Mouse (Mus musculus) testis, adult 2 months (tissue): Measurements from ENCODE around the gene Oas2. TPM values are rescaled to one million over a fixed set of nuclear protein-coding genes. Genes with fewer than 3 reads are reported as not detected.

ENCODE experiments used
- H3K27ac ChIP-seq: fragments of 200-500 bp; 2 replicates; pipeline ENCODE4 v1.5.1; 2012; ENCODE audit warnings: low read depth, low read length; ENCODE audit not compliant: control insufficient read depth, insufficient read depth
- H3K27me3 ChIP-seq: fragments of 200-500 bp; 2 replicates; pipeline ENCODE4 v1.6.1; 2012; ENCODE audit warnings: mild to moderate bottlenecking, low read length, moderate library complexity; ENCODE audit not compliant: control insufficient read depth, insufficient read depth
- H3K36me3 ChIP-seq: fragments of 200-500 bp; 2 replicates; pipeline ENCODE4 v1.6.1; 2012; ENCODE audit warnings: mild to moderate bottlenecking, low read length; ENCODE audit not compliant: control insufficient read depth, insufficient read depth
- H3K4me1 ChIP-seq: fragments of 200-500 bp; 2 replicates; pipeline ENCODE4 v1.6.1; 2012; ENCODE audit warnings: low read length; ENCODE audit not compliant: control insufficient read depth, insufficient read depth
- H3K4me3 ChIP-seq: fragments of 200-500 bp; 2 replicates; pipeline ENCODE4 v1.5.1; 2012; ENCODE audit warnings: low read depth, mild to moderate bottlenecking, low read length, moderate library complexity, mixed read lengths; ENCODE audit not compliant: control insufficient read depth
- CTCF ChIP-seq: fragments of 200-500 bp; IDR thresholded peaks from 2 replicates; pipeline ENCODE4 v1.5.1; 2012; ENCODE audit warnings: low read depth, mild to moderate bottlenecking, inconsistent platforms, low read length, moderate library complexity; ENCODE audit not compliant: control insufficient read depth, insufficient read depth, insufficient replicate concordance
- POLR2A ChIP-seq: fragments of 200-500 bp; IDR thresholded peaks from 2 replicates; pipeline ENCODE4 v1.6.1; 2012; ENCODE audit warnings: low read depth, mild to moderate bottlenecking, inconsistent platforms, low read length, moderate library complexity; ENCODE audit not compliant: control insufficient read depth
- polyA plus RNA-seq: library from polyadenylated mRNA; depleted of rRNA; stranded (reverse); fragments of >200 nt; gene quantifications from 2 replicates; pipeline ENCODE4 v1.2.3, GENCODE M21; 2012

The Oas2 gene
- polyA plus RNA-seq, 1 experiment = 0.36 TPM

GRCm38 (mm10) chr5:120711416-120711815 is 38.2 kb downstream of the Oas2 start:
- TF ChIP-seq POLR2A (no peak), CTCF (no peak)
- peak overlapping the region; percentile 14; the same call in 1 of the 2 replicates for H3K27ac ChIP-seq
- H3K27me3 ChIP-seq = peaks cover 4% of the 10 kb centered on the region
- H3K4me3 ChIP-seq = peak overlapping the region; percentile 78
- peaks cover 30% of the 10 kb centered on the region for H3K4me1 ChIP-seq
- H3K36me3 ChIP-seq = no peaks in the 10 kb centered on the region

DNA sequence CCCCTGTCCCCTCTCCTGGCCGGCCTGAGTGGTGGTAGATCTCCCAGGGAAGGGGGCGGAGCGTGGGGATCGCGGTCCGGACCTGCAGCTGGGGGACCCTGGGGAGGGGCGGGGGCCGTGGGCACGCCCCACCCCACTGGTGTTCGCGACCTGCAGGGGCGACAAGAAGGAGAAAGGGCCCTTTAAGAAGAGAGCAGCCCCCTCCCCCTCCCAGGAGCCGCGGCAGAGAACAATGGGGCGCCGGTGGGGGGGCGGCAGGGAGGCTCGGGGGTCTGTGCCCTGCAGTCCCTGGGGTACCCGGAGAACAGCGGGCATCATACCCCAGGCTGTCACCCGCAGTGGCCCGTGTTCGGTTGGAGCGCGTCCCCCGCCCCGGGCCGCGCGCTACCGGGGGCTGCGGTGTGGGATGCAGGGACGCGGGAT is 38.8 kb downstream of the Oas2 start:
- peak overlapping the region; percentile 14; the same call in 1 of the 2 replicates for H3K27ac ChIP-seq
- peak overlapping the region; percentile 78 for H3K4me3 ChIP-seq
- peaks cover 30% of the 10 kb centered on the region for H3K4me1 ChIP-seq
- peaks cover 4% of the 10 kb centered on the region for H3K27me3 ChIP-seq
- no peaks in the 10 kb centered on the region for H3K36me3 ChIP-seq
- TF ChIP-seq CTCF = no peak
- no peak for TF ChIP-seq POLR2A

- no peak for TF ChIP-seq CTCF
- no peak for TF ChIP-seq POLR2A
- Histone ChIP-seq H3K27ac (0 out of 2 replicates have a peak overlapping the region, but pooled peaks have one; percentile 23), H3K4me3 (peak overlapping the region; percentile 51), H3K36me3 (no peaks in the 10 kb centered on the region), H3K27me3 (peaks cover 4% of the 10 kb centered on the region), H3K4me1 (peaks cover 30% of the 10 kb centered on the region)
Observed at GRCm38 (mm10) chr5:120710161-120710825, 39.4 kb downstream of the Oas2 start.

DNA sequence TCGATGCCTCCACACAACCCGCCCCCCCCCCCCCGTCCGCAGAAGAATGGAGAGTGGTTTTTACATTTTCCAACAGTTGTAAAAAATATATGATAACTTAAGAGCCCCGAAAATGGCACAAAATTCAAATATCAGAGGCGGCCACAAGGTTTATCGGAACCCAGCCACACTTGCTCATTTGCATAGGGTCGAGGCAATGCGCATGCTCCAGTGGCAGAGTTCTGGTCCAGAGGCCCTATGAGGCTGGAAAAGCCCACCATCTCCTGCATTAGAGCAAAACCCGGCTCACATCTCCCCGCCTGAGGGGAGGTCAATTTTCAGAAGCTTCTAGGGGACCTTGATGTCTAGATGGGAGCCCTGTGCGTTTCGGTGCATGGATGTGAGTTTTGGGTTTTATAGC is 42.7 kb downstream of the Oas2 start:
- Histone ChIP-seq H3K27ac (no peak overlapping the region), H3K27me3 (peaks cover 4% of the 10 kb centered on the region), H3K4me3 (no peak overlapping the region), H3K4me1 (peaks cover 19% of the 10 kb centered on the region), H3K36me3 (no peaks in the 10 kb centered on the region)
- TF ChIP-seq POLR2A (no peak), CTCF (no peak)

DNA sequence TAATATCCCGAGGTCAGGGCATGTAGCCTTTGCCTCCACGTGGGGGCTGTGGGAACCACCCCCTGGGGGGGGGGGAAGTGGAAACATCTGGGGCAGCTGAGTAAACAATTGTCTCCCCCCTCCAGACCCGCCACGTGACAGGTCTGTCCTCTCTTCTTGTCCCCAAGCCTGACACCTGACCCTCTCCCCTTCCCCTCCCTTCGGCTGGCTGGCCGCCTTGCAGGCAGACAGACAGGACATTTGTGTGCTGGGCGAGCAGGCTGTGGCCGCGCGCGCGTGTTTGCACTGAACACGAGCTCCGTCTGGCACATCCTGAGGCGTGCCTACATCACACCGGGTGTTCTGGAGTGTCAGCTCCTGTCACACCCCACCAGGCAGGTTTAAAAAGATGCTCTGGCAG is 43.1 kb downstream of the Oas2 start:
- Histone ChIP-seq H3K27ac (no peak overlapping the region), H3K27me3 (peaks cover 4% of the 10 kb centered on the region), H3K4me3 (no peak overlapping the region), H3K36me3 (no peaks in the 10 kb centered on the region), H3K4me1 (peaks cover 18% of the 10 kb centered on the region)
- no peak for TF ChIP-seq POLR2A
- no peak for TF ChIP-seq CTCF

DNA sequence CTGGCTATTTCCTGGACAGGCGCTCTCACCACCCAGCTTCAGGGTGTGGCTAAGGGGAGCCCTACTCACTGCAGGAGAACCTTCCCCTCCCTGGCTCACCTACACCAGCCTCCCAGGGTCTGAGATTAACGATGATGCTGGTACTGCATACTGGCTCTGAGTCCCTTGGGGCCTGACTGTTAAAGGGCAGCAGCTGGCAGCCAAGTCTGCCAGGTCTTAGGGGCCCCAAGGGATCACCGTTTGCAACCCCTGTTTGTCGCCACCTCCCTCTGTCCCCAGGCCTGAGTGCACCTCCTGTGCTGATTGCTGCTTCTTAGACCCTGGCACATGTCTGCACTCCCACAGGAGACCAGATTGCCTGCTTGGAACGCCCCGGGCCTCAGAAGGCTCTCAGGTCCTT is 45.2 kb downstream of the Oas2 start:
- H3K27ac ChIP-seq = no peak overlapping the region
- H3K27me3 ChIP-seq = no peaks in the 10 kb centered on the region
- peaks cover 13% of the 10 kb centered on the region for H3K4me1 ChIP-seq
- H3K36me3 ChIP-seq = no peaks in the 10 kb centered on the region
- no peak for TF ChIP-seq POLR2A
- no peak for TF ChIP-seq CTCF
- no peak overlapping the region for H3K4me3 ChIP-seq

DNA sequence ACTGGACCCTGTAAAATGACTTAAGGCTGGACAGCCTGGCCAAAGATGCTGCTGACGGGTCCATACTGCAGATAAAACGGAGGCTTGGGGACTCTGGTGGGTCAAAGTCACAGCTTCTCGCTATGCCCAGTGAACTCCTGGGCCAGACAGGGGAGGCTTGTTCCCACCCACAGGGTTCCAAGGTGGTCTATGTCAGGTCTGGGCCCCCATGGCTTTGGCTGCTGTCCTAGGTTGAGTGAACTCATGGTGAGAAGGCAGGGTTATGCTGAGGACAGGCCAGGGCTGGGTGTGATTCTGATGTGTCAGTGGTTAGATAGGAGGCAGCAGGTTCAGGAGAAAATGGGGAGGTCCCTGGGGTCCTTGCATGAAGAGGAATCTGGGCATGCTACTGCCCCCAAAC is 46.0 kb downstream of the Oas2 start:
- no peaks in the 10 kb centered on the region for H3K36me3 ChIP-seq
- H3K27ac ChIP-seq = no peak overlapping the region
- TF ChIP-seq CTCF (no peak), POLR2A (no peak)
- H3K4me3 ChIP-seq = no peak overlapping the region
- no peaks in the 10 kb centered on the region for H3K27me3 ChIP-seq
- peaks cover 19% of the 10 kb centered on the region for H3K4me1 ChIP-seq

DNA sequence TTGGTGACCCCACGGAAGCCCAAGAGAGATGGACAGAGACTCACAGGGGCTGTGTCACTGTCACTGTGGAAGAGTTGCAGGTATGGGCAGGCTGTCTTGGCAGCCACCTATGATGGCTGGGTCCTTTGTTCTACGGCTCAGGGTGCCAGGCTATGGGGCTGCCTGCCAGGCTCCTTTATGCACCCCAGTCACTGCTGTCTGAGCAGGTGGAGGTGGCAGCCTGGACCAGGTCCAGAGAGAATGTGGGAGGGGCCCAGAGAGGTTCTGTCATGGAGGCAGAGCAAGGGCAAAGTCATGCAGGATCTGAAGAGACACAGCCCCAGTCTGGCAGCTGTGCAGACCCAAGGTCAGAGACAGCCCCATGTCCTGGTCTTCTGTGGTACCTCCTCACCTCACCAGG is 46.7 kb downstream of the Oas2 start:
- Histone ChIP-seq H3K4me3 (no peak overlapping the region), H3K4me1 (peaks cover 23% of the 10 kb centered on the region), H3K27ac (no peak overlapping the region), H3K36me3 (no peaks in the 10 kb centered on the region), H3K27me3 (no peaks in the 10 kb centered on the region)
- TF ChIP-seq POLR2A (no peak), CTCF (no peak)
